Mouse (Mus musculus) adrenal gland, postnatal 10 days (tissue): ENCODE results near the gene Helz. TPM values are rescaled to one million over a fixed set of nuclear protein-coding genes. Genes with fewer than 3 reads are reported as not detected.
"Not testable (repeated sequence)": the region's sequence is repeated elsewhere in the genome, so short reads cannot be mapped to it uniquely, and the experiment has no call there.

Experiments
- DNase-seq: peaks from one replicate; pipeline ENCODE4 v3.0.0; 2021; ENCODE audit warnings: mixed read lengths
- long read RNA-seq, 2 experiments: library from polyadenylated mRNA; stranded (forward); transcript quantifications; one replicate each; pipeline ENCODE4 v2.0.0; 2021
- total RNA-seq, 2 experiments: library from RNA; stranded (reverse); gene quantifications; 2 replicates each; pipeline ENCODE4 v1.2.3; 2021

Gene Helz
- total RNA-seq = 10 to 100 TPM; 25.0 to 33.7 TPM
- long read RNA-seq, experiment 1, partial matches to known transcripts = 1 of 1 reads
- long read RNA-seq, experiment 1, other reads (novel, unspliced or antisense) = 0 of 1 reads
- long read RNA-seq, experiment 2, partial matches to known transcripts = 0 of 2 reads
- long read RNA-seq, experiment 2, other reads (novel, unspliced or antisense) = 2 of 2 reads

- peak; percentile 81 for DNase-seq
Measured at GRCm38 (mm10) chr11:107547351-107548203, at the start of gene Helz. Gene Helz (plus strand): TSS chr11:107547930.

GRCm38 (mm10) chr11:107502801-107503200, 44.9 kb upstream of the Helz start:
- DNase-seq = no peak

DNA sequence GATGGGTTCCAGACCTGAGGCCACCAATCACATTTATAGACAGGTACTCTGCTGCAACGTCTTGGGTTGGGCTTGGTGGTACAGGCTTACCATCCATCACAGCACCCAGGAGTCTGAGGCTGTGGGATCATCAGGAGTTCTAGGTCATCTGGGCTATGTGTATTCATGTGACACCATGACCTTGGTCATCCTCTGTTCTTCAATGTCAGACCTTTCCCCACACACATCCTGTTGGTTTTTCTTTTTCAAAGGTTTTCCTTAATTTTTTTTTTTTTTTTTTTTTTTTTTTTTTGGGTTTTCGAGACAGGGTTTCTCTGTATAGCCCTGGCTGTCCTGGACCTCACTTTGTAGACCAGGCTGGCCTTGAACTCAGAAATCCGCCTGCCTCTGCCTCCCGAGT, 43.4 kb upstream of the Helz start:
- not testable (repeated sequence) for DNase-seq

- peak; percentile 29 for DNase-seq
Measured at GRCm38 (mm10) chr11:107506260-107506659, 41.5 kb upstream of the Helz start.

- DNase-seq = no peak
Measured at GRCm38 (mm10) chr11:107509631-107510338, 37.9 kb upstream of the Helz start.

GRCm38 (mm10) chr11:107510362-107511269, 37.1 kb upstream of the Helz start:
- DNase-seq = peak; percentile 65

GRCm38 (mm10) chr11:107511954-107512353, 35.8 kb upstream of the Helz start:
- peak; percentile 79 for DNase-seq

DNA sequence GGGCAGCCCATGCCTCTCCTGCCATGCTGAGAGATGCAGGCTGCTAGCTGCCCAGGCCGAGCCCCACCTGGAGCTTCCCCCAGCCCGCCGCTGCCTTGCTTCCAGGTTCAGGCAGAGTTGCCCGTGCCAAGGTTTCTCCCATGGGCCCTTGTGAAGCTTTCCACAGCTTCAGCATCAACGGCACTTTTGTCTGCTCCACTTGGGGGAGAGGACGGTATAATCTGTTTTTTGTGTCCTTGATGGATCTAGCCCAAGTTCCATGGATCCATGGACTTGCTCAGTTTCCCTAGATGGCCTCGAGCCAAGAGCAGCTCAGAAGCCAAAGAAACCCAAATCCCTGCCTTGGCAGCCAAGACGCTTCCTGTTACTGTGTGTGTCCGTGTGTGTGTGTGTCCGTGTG, 34.7 kb upstream of the Helz start:
- DNase-seq = peak; percentile 11

DNA sequence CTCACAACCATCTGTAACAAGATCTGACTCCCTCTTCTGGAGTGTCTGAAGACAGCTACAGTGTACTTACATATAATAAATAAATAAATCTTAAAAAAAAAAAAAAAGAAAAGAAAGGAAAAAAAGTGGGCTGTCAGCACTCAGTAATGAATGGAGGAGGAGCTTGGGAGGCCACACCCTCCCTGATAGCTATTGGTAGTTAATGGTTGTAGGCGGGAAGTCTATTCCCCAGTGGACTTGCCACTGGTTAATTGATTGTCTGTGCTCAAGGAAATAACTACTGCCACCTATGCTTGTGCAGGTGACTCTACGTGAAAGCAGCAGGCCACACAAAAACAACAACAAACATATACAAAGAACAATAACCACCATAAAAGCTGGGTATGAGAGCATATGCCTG, 31.3 kb upstream of the Helz start:
- DNase-seq = no peak

GRCm38 (mm10) chr11:107518645-107519429, 28.9 kb upstream of the Helz start:
- no peak for DNase-seq

DNA sequence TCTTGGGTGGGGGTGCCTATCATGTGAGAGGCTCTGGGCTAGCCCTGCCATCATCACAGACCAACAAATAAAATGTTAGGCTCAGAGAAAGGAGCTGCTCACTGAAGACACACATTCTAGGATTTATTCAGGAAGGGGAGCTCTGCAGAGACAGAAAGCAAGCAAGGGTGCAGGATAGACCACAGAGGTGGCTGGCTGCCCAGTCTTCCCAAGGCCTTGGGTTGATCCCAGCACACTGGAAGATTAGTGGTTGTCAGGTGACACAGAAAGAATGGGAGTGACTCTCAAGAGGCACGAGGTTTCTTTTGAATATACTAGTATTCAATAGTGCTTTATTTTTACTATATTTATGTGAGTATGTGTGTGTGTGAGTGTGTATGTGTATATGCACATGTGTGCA, 26.6 kb upstream of the Helz start:
- peak; percentile 34 for DNase-seq

GRCm38 (mm10) chr11:107524966-107525365, 22.8 kb upstream of the Helz start:
- DNase-seq = no peak

DNA sequence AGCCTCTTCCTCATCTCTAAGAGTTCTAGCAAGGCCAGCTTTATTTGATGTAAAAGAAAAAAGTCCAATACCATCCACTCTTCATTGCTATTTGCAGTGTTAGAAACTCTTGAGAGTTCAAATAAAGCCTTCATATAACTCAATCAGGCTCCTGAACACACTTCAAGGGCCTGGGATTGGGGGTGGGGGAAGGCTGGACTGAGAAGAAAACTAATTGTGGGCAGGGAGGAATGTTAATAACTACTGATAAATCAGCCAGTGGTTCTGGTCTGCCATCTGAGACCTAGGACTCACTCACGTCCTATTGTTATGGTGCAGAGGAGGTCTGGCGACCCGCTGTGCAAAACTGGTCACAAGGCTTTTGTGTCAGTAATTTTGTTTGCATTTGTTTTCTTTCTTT, 20.1 kb upstream of the Helz start:
- no peak for DNase-seq

- DNase-seq = peak; percentile 35
Measured at GRCm38 (mm10) chr11:107529320-107529719, 18.4 kb upstream of the Helz start.

- no peak for DNase-seq
Measured at GRCm38 (mm10) chr11:107531445-107531844, 16.3 kb upstream of the Helz start.

- no peak for DNase-seq
Measured at GRCm38 (mm10) chr11:107532271-107532670, 15.5 kb upstream of the Helz start.

GRCm38 (mm10) chr11:107538994-107539393, 8.7 kb upstream of the Helz start:
- no peak for DNase-seq

DNA sequence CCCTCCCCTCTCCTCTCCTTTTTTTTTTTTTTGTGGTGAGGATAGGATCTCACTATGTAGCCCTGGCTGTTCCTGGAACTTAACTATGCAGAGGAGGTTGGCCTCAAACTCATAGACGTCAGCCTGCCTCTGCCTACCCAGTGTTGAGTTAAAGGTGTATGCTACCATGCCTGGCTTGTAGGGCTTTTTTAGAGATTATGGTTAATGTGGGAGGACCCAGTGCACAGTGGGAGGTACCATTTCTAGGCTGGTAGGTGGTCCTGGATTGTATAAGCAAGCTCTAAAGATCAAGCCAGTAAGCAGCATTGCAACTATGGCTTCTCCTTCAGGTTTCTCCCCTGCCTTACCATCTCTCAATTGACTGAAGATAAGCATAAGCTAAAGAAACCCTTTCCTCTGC, 7.4 kb upstream of the Helz start:
- DNase-seq = no peak

GRCm38 (mm10) chr11:107545747-107546476, 1.8 kb upstream of the Helz start:
- DNase-seq = peak; percentile 9

GRCm38 (mm10) chr11:107546667-107547301, 946 bp upstream of the Helz start:
- peak; percentile 44 for DNase-seq
